Mouse (Mus musculus) hindbrain, embryonic 16.5 days (tissue): ENCODE results near the gene Ifitm7. TPM values are rescaled to one million over a fixed set of nuclear protein-coding genes. Genes with fewer than 3 reads are reported as not detected.
"Not testable (repeated sequence)": the region's sequence is repeated elsewhere in the genome, so short reads cannot be mapped to it uniquely, and the experiment has no call there.

ENCODE experiments used
- ATAC-seq: fragments of 200-750 bp; cut with Nextera tagmentation; 2 replicates; pipeline ENCODE4 v1.8.0; 2017; ENCODE audit warnings: moderate TSS enrichment, moderate library complexity
- H3K27ac ChIP-seq: fragments of 300-500 bp; sonication (generic); 2 replicates; pipeline ENCODE4 v1.5.1; 2014; ENCODE audit warnings: low read depth, mild to moderate bottlenecking, control low read depth, low read length, moderate library complexity
- H3K27me3 ChIP-seq: fragments of 300-500 bp; sonication (generic); replicated peaks from 2 replicates; pipeline ENCODE4 v1.6.1; 2014; ENCODE audit warnings: low read length; ENCODE audit not compliant: control insufficient read depth, insufficient read depth
- H3K36me3 ChIP-seq: fragments of 300-500 bp; sonication (generic); 2 replicates; pipeline ENCODE4 v1.6.1; 2014; ENCODE audit warnings: mild to moderate bottlenecking, low read length, moderate library complexity, mixed read lengths; ENCODE audit not compliant: control insufficient read depth, insufficient read depth
- H3K4me1 ChIP-seq: fragments of 300-500 bp; sonication (generic); 2 replicates; pipeline ENCODE4 v1.6.1; 2014; ENCODE audit warnings: low read depth, low read length; ENCODE audit not compliant: control insufficient read depth, insufficient read depth
- H3K4me2 ChIP-seq: fragments of 300-500 bp; sonication (generic); 2 replicates; pipeline ENCODE4 v1.6.1; 2014; ENCODE audit warnings: mild to moderate bottlenecking, low read length, control low read depth, moderate library complexity
- H3K4me3 ChIP-seq: fragments of 300-500 bp; sonication (generic); 2 replicates; pipeline ENCODE4 v1.5.1; 2014; ENCODE audit warnings: mild to moderate bottlenecking, low read length, control low read depth, moderate library complexity
- H3K9ac ChIP-seq: fragments of 300-500 bp; sonication (generic); 2 replicates; pipeline ENCODE4 v1.6.1; 2014; ENCODE audit warnings: low read depth, mild to moderate bottlenecking, control low read depth, low read length, moderate library complexity
- H3K9me3 ChIP-seq: fragments of 300-500 bp; sonication (generic); 2 replicates; pipeline ENCODE4 v1.6.1; 2014; ENCODE audit warnings: mild to moderate bottlenecking, low read length, moderate library complexity; ENCODE audit not compliant: control insufficient read depth
- WGBS: fragments of 180-500 bp; shearing (Covaris S2); extraction: QIAGEN DNeasy Blood & Tissue Kit; methylation state at CpG from one replicate; pipeline ENCODE4 v1.1.7; 2014; 5-methylcytosine and 5-hydroxymethylcytosine counted together
- polyA plus RNA-seq: library from polyadenylated mRNA; unstranded; fragments of >200 nt; fragmentation: Nextera tagmentation; extraction: Ambion mirVana; gene quantifications from 2 replicates; pipeline ENCODE4 v1.2.1, GENCODE M21; 2015

Ifitm7 gene
- polyA plus RNA-seq, 1 experiment from 2014 or later: 0.45 TPM

DNA sequence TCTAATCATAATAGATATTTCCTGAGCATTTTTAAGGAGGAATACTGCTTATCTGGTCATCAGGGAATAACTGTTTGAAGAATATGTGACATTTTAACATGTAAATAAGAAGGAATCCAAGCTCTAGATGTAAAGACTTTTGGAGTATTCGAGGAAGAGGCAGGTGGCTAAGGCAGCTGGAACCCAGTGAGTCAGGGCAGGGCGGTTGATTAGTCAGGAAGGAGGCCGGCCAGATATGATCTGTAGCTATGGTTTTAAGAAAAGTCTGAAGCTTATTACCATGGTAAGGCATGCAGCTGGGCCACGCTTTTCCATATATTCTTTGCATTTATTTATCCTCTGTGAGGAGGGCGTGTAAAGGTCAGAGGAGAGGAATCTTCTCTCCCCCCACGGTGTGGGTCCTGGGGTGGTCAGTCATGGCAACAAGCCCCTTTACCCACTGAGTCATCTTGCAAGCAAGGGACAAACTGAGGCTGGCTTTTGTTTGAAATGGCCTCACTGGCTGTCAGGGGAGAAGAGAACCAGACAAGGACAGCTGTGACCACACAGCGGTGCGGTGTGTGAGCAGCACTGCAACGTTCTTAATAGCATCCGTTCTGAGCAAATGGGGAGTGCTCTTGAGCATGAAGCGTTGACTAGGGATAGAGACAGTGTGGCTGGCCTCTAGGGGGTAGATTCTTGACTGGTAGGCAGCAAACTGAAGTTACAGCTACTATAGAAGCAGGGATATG lies 6.0 kb upstream of the Ifitm7 start:
- no peak overlapping the region for H3K4me2 ChIP-seq
- no peak overlapping the region for H3K4me3 ChIP-seq
- WGBS: 81% methylated on average over 11 of the region's 11 CpGs
- H3K27ac ChIP-seq: no peak overlapping the region
- H3K9me3 ChIP-seq: no peaks in the 10 kb centered on the region
- no peaks in the 10 kb centered on the region for H3K36me3 ChIP-seq
- no peak overlapping the region for H3K9ac ChIP-seq
- no peak for ATAC-seq
- peaks cover 8% of the 10 kb centered on the region for H3K4me1 ChIP-seq
- no peaks in the 10 kb centered on the region for H3K27me3 ChIP-seq

DNA sequence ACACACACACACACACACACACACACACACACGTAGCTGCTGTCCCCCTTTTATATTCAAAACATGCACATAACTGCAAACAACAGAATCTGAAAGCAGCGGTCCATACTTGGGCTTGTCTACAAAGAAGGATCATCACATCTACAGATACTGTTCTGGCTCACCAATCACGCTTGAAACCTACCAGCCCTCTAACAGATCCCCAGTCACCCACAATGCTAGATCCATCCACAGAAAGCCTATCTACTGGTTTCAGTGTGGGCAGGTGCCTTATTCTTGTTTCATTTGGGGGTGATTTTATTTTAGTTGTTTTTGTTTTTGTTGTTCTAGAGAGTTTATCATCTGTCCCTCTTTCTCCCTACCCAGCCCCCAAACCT lies 503 bp downstream of the Ifitm7 start:
- 35% methylated on average over 3 of the region's 3 CpGs for WGBS
- H3K9me3 ChIP-seq: no peaks in the 10 kb centered on the region
- no peaks in the 10 kb centered on the region for H3K27me3 ChIP-seq
- ATAC-seq: peak; percentile 76
- H3K36me3 ChIP-seq: no peaks in the 10 kb centered on the region
- peaks cover 8% of the 10 kb centered on the region for H3K4me1 ChIP-seq
- peak overlapping the region; percentile 82 for H3K27ac ChIP-seq
- H3K4me3 ChIP-seq: peak overlapping the region; percentile 69
- peak overlapping the region; percentile 51 for H3K4me2 ChIP-seq
- peak overlapping the region; percentile 36; the same call in 1 of the 2 replicates for H3K9ac ChIP-seq

DNA sequence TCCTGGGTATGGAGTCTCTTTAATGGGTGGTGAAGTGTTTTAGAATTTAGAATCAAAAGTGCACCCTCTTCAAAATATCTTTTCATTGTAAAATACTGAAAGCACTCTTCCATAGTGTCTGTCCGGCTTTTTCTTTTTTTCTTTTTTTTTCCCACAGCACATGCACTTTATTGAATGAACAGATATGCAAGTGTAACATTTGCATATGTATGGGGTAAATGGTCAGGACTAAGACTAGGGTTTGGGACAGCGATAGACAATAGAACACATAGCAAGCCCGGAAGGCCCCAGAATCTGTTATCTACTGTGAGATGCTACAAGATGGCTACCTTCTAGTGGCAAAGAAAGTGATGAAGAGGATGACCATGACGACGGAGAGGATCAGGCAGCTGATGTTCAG lies 3.5 kb downstream of the Ifitm7 start:
- H3K9me3 ChIP-seq: no peaks in the 10 kb centered on the region
- H3K27ac ChIP-seq: no peak overlapping the region
- no peak overlapping the region for H3K4me2 ChIP-seq
- H3K9ac ChIP-seq: no peak overlapping the region
- 84% methylated on average over 5 of the region's 5 CpGs for WGBS
- ATAC-seq: no peak
- H3K4me3 ChIP-seq: no peak overlapping the region
- no peaks in the 10 kb centered on the region for H3K36me3 ChIP-seq
- H3K4me1 ChIP-seq: no peaks in the 10 kb centered on the region
- H3K27me3 ChIP-seq: no peaks in the 10 kb centered on the region

DNA sequence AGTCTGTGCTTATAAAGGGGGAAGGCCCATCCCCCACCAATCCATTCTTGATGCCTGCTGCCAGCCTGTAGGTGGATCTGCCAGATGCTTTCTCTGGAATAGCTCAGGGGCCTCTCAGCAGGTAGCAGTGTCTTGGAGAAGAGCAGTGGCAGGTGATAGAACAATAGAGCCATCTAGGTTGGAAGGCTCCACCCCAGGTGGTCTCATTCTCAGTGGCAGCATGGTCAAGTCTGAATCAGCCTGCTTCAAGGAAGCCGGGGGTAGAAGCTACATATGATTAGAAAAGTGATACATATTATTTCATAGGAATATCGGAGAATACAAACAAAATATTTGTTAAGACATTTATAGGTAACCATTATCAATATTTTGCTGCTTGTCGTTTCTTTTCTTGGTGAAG lies 5.0 kb downstream of the Ifitm7 start:
- H3K4me3 ChIP-seq, H3K27me3 ChIP-seq, H3K27ac ChIP-seq, H3K4me1 ChIP-seq, H3K4me2 ChIP-seq, H3K36me3 ChIP-seq, H3K9ac ChIP-seq, ATAC-seq, H3K9me3 ChIP-seq: not testable (repeated sequence)
- WGBS: 71% methylated on average over 3 of the region's 3 CpGs

DNA sequence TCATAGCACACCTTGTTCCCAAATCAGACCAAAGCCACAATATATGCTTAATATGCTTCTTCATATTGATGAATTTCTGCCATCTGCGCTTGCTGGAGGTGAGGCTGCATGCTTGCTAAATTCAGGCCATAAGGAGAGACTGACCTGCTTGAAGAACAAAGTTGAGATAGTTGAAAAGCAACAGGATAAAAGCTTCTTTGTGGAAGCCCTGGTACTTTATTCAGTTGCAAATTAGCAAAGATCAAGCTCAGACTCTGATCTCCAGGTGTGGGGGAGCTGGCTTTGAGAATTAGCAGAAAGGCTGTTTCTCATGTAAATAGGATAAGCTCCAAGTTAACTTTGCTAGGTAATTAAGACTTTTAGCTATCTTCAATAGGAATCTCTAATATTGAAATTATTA lies 9.7 kb downstream of the Ifitm7 start:
- not testable (repeated sequence) for ATAC-seq, H3K4me2 ChIP-seq, H3K36me3 ChIP-seq, H3K27ac ChIP-seq, H3K9ac ChIP-seq, H3K4me3 ChIP-seq, H3K9me3 ChIP-seq, H3K27me3 ChIP-seq, H3K4me1 ChIP-seq
- 59% methylated on average over 1 of the region's 1 CpGs for WGBS

DNA sequence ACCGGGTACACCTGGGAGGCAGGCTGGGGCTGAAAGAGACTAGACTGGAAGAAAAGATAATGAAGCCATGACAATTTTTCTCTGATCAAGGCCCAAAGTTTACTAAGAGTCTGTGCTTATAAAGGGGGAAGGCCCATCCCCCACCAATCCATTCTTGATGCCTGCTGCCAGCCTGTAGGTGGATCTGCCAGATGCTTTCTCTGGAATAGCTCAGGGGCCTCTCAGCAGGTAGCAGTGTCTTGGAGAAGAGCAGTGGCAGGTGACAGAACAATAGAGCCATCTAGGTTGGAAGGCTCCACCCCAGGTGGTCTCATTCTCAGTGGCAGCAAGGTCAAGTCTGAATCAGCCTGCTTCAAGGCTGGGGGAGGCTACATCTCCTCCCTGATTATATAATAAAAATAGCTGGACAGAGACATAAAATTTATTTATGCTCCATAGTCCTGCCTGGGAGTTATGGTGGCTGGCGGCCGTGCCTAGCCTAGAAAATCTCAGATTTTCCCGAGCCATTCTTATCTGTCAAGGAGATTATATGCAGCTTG lies 10.3 kb downstream of the Ifitm7 start:
- H3K27ac ChIP-seq, ATAC-seq, H3K27me3 ChIP-seq, H3K4me1 ChIP-seq, H3K36me3 ChIP-seq, H3K9ac ChIP-seq, H3K9me3 ChIP-seq, H3K4me3 ChIP-seq, H3K4me2 ChIP-seq: not testable (repeated sequence)
- WGBS: 76% methylated on average over 4 of the region's 4 CpGs

DNA sequence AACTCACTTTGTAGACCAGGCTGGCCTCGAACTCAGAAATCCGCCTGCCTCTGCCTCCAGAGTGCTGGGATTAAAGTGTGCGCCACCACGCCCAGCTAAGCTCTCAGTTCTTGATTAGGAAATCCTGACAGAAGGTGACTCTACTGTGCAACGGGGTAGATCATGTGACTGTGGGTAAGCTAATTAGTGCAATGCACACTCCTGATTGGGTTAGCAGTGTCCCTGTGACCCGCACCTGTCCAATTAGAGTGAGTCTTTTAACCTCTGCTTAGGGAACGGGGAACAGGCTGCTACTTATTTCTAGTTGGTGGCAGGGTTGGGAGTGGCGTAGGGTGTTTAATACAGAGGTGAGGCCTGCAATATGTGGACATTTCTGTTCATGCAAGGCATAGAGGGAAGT lies 14.6 kb downstream of the Ifitm7 start:
- WGBS: 93% methylated on average over 8 of the region's 8 CpGs
- Histone ChIP-seq H3K4me3 (no peak overlapping the region), H3K9me3 (no peaks in the 10 kb centered on the region), H3K4me1 (no peaks in the 10 kb centered on the region), H3K9ac (no peak overlapping the region), H3K27ac (no peak overlapping the region), H3K4me2 (no peak overlapping the region), H3K27me3 (no peaks in the 10 kb centered on the region), H3K36me3 (no peaks in the 10 kb centered on the region)
- no peak for ATAC-seq

DNA sequence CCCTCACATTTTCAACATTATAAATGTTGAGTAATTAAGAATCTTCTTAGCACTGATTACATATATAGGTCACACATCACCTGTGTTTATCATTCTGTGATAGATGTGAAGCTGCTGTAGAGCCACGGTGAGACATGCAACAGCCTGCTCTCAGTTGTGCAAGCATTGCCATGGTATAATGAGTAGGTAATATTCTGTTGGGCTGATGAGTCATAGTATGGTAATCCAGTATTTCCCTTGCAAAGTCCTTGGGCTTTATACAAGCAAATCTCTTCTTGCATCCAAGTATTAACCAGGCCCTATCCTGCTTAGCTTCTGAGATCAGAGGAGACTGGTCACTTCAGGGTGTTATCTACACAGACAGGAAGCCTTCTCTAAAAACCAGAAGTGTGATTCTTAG lies 17.6 kb downstream of the Ifitm7 start:
- Histone ChIP-seq H3K4me2 (no peak overlapping the region), H3K9me3 (no peaks in the 10 kb centered on the region), H3K36me3 (no peaks in the 10 kb centered on the region), H3K4me3 (no peak overlapping the region), H3K9ac (no peak overlapping the region), H3K27ac (no peak overlapping the region), H3K27me3 (no peaks in the 10 kb centered on the region), H3K4me1 (no peaks in the 10 kb centered on the region)
- 95% methylated on average over 1 of the region's 1 CpGs for WGBS
- ATAC-seq: no peak

DNA sequence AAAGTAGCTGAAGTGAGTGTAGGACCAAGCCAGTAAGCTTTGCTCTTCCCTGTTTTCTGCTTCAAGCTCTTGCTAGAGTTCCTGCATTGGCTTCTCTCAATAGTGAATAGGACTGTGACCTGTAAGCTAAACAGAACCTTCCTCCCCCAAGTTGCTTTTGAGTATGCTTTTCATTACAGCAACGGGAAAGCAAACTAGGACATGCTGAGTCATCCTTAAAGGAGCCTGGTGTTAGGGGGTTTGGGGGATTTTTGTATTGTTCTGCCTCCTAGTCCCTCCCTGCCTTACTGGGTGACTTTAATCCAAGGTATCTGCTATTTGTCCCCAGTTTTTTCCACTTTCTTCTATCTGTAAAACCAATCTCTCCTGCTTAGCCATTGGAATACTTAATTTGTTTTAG lies 24.6 kb downstream of the Ifitm7 start:
- Histone ChIP-seq H3K9ac (no peak overlapping the region), H3K9me3 (no peaks in the 10 kb centered on the region), H3K4me3 (no peak overlapping the region), H3K36me3 (no peaks in the 10 kb centered on the region), H3K4me2 (no peak overlapping the region), H3K27me3 (no peaks in the 10 kb centered on the region), H3K27ac (no peak overlapping the region), H3K4me1 (no peaks in the 10 kb centered on the region)
- 21% methylated on average over 1 of the region's 1 CpGs for WGBS
- no peak for ATAC-seq
